ENCODE assay signal across 8 mouse cellular contexts in the genomic region with DNA sequence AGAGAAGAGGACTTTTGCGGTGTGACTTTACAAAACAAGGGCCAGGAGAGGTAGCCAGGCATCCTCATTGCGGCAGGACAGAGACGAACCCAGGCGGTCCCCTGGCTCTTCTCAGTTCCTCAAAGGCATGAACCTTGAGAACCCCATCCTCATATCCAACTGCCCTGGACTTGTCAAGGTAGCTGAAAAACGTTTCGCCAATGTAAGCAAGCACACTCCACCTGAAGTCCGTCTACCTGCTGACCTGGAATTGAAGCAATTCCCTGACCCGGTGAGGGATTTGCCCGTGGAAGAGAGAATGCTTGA. TPM values are rescaled to one million over a fixed set of nuclear protein-coding genes. Genes with fewer than 3 reads are reported as not detected.
A peak's percentile ranks its signal among the peaks of the same experiment; 100 is the strongest.
DNase-seq lines count a peak whose midpoint lies in the region; ATAC-seq and TF ChIP-seq lines count a peak whose summit lies in the region.

No protein-coding gene starts in this region.

- peak overlapping the region; percentile 21 for H3ac ChIP-seq in myocyte (ENCODE audit: control insufficient read depth, insufficient read length)

- H3K79me2 ChIP-seq in myocyte (ENCODE audit: control insufficient read depth, insufficient read depth): no peaks in the 10 kb centered on the region

- ATAC-seq in kidney, embryonic 16.5 days (ENCODE audit: low FRiP score, low TSS enrichment): no peak
- no peak for ATAC-seq in embryonic facial prominence, embryonic 13.5 days (ENCODE audit: insufficient number of reproducible peaks, insufficient read depth, low FRiP score, low TSS enrichment, low read depth)
- no peak for ATAC-seq in frontal cortex, adult (ENCODE audit: low TSS enrichment)

- 77% methylated on average over 9 of the region's 9 CpGs for WGBS in kidney, embryonic 16.5 days
- 73% methylated on average over 9 of the region's 9 CpGs for WGBS in embryonic facial prominence, embryonic 13.5 days
- 77% methylated on average over 9 of the region's 9 CpGs for WGBS in limb, embryonic 10.5 days

- no peak for TF ChIP-seq POLR2A in myocyte (IDR thresholded peaks at IDR 0.05; ENCODE audit: insufficient read length, low read depth)

- H3K9me3 ChIP-seq in kidney, embryonic 16.5 days (ENCODE audit: low read length): no peaks in the 10 kb centered on the region
- no peaks in the 10 kb centered on the region for H3K9me3 ChIP-seq in embryonic facial prominence, embryonic 13.5 days
- H3K9me3 ChIP-seq in limb, embryonic 10.5 days (replicated peaks): no peaks in the 10 kb centered on the region

- 0 out of 2 replicates have a peak, but pooled peaks cover 3% of the 10 kb centered on the region for H3K4me1 ChIP-seq in kidney, embryonic 16.5 days (ENCODE audit: insufficient read depth, low read length)
- 0 out of 2 replicates have a peak, but pooled peaks cover 3% of the 10 kb centered on the region for H3K4me1 ChIP-seq in embryonic facial prominence, embryonic 13.5 days
- H3K4me1 ChIP-seq in limb, embryonic 10.5 days: 0 out of 2 replicates have a peak, but pooled peaks cover 3% of the 10 kb centered on the region

- DNase-seq in kidney, postnatal 25 days: no peak
- no peak for DNase-seq in limb, embryonic 10.5 days (ENCODE audit: low spot score)
- no peak for DNase-seq in thymus, postnatal 14 days
- DNase-seq in adrenal gland, postnatal 36 days: no peak

- H3K27ac ChIP-seq in kidney, embryonic 16.5 days (ENCODE audit: low read length): no peak overlapping the region
- H3K27ac ChIP-seq in embryonic facial prominence, embryonic 13.5 days: no peak overlapping the region
- peak overlapping the region; percentile 66 for H3K27ac ChIP-seq in limb, embryonic 10.5 days

- H3K9ac ChIP-seq in kidney, embryonic 16.5 days (replicated peaks; ENCODE audit: low read length): no peak overlapping the region
- H3K9ac ChIP-seq in embryonic facial prominence, embryonic 13.5 days: peak overlapping the region; percentile 73

- peak overlapping the region; percentile 61 for H3K4me3 ChIP-seq in kidney, embryonic 16.5 days (ENCODE audit: low read length)
- H3K4me3 ChIP-seq in embryonic facial prominence, embryonic 13.5 days: peak overlapping the region; percentile 63
- H3K4me3 ChIP-seq in limb, embryonic 10.5 days: peak overlapping the region; percentile 65
- peak overlapping the region; percentile 33 for H3K4me3 ChIP-seq in myocyte

- H3K27me3 ChIP-seq in kidney, embryonic 16.5 days (ENCODE audit: insufficient read depth, low read length): no peaks in the 10 kb centered on the region
- H3K27me3 ChIP-seq in embryonic facial prominence, embryonic 13.5 days: peaks cover 10% of the 10 kb centered on the region
- H3K27me3 ChIP-seq in limb, embryonic 10.5 days (ENCODE audit: low read depth, poor library complexity, severe bottlenecking): peaks cover 5% of the 10 kb centered on the region; the same call in 1 of the 2 replicates
- H3K27me3 ChIP-seq in myocyte (ENCODE audit: control insufficient read depth, insufficient read depth, insufficient read length): no peaks in the 10 kb centered on the region

- no peaks in the 10 kb centered on the region for H3K36me3 ChIP-seq in kidney, embryonic 16.5 days (ENCODE audit: insufficient read depth, low read length)
- no peaks in the 10 kb centered on the region for H3K36me3 ChIP-seq in embryonic facial prominence, embryonic 13.5 days
- H3K36me3 ChIP-seq in limb, embryonic 10.5 days: no peaks in the 10 kb centered on the region
- H3K36me3 ChIP-seq in myocyte (ENCODE audit: control insufficient read depth, insufficient read depth): no peaks in the 10 kb centered on the region

- peak overlapping the region; percentile 98 for H3K4me2 ChIP-seq in kidney, embryonic 16.5 days (replicated peaks; ENCODE audit: low read depth, low read length)
- peak overlapping the region; percentile 95 for H3K4me2 ChIP-seq in embryonic facial prominence, embryonic 13.5 days
- H3K4me2 ChIP-seq in myocyte (ENCODE audit: low read depth): peak overlapping the region; percentile 93

TF ChIP-seq in myocyte, 11 proteins besides CTCF, POLR2A, EP300 and RAD21:
- TF ChIP-seq MYOD1 (IDR thresholded peaks at IDR 0.05; ENCODE audit: control insufficient read depth in 1 of 3, insufficient read length in 2 of 3, low read depth in 2 of 3) (no peak), MYOG (IDR thresholded peaks at IDR 0.05; ENCODE audit: control insufficient read depth in 1 of 3, insufficient read depth in 1 of 3, insufficient read length in 2 of 3, low read depth in 2 of 3) (no peak), SRF (IDR thresholded peaks at IDR 0.05; ENCODE audit: control insufficient read depth, insufficient read length, low read depth) (no peak), MAX (IDR thresholded peaks at IDR 0.05; ENCODE audit: low read depth) (no peak), TCF12 (IDR thresholded peaks at IDR 0.05; ENCODE audit: insufficient read depth, poor library complexity, severe bottlenecking) (no peak), E2F4 (IDR thresholded peaks at IDR 0.05; ENCODE audit: insufficient read depth) (no peak), REST (IDR thresholded peaks at IDR 0.05; ENCODE audit: insufficient read depth, insufficient read length) (no peak), POLR2AphosphoS2 (IDR thresholded peaks at IDR 0.05; ENCODE audit: insufficient read length, low read depth) (no peak), TCF3 (IDR thresholded peaks at IDR 0.05; ENCODE audit: insufficient read length, low read depth) (no peak), USF1 (IDR thresholded peaks at IDR 0.05; ENCODE audit: low read depth) (no peak), CEBPB (IDR thresholded peaks at IDR 0.05; ENCODE audit: insufficient read depth, poor library complexity, severe bottlenecking) (no peak)

RNA-seq across cellular contexts. Expression of gene Rubcnl, which starts 0.8 kb away (rescaled TPM):
- polyA plus RNA-seq in kidney, embryonic 16.5 days (2015; fragmentation: Nextera tagmentation; extraction: Ambion mirVana): 0.34 and 0.58 TPM in 2 replicates
- polyA plus RNA-seq in embryonic facial prominence, embryonic 13.5 days (2015; fragmentation: Nextera tagmentation; extraction: Ambion mirVana): 0.61 and 0.76 TPM in 2 replicates
- 0.10 and 0.30 TPM in 2 replicates for polyA plus RNA-seq in limb, embryonic 10.5 days (2016; fragmentation: Nextera tagmentation; extraction: Ambion mirVana)
- polyA plus RNA-seq in myocyte (2012; fragmentation: generic; extraction: Trizol): 0.64 TPM
- 1 to 10 TPM in 1 of 2 experiments, under 1 TPM in 1; 0.63 to 3.2 TPM for total RNA-seq in adrenal gland, postnatal 36 days (2021)
